Mouse (Mus musculus): ENCODE data around the gene Srsf11.

Srsf11 gene

DNA sequence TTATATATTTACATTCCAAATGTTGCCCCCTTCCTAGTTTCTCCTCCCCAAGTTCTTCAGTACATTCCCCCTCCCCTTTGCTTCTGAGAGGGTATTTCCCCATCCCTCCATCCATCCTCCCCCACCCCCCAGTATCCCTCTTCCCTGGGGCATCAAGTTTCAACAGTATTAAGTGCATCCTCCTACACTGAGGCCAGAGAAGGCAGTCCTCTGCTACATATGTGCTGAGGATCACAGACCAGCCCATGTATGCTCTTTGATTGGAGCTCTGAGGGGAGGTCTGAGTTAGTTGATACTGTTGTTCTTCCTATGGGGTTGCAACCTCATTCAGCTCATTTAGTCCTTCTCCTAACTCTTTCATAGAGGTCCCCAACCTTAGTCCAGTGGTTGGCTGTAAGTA lies 56.8 kb downstream of the Srsf11 start:
- DNase-seq (ENCODE audit: low spot score): no peak

DNA sequence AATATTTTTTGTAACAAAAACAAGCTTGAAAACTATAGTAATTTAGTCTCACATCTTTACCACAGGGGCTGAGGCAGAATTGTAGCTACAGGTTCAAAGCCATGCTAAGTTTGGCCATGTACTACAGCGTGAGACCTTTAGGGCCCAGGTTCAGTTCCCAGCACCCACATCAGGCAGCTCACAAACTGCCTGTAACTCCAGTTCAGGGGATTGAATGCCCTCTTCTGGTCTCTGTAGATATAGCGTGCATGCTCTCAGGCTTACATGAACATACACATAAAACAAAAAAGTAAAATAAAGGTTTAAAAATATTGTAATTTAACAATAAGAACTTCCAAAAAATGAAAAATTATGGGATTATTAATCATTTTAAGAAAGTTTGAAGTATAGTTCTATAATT lies 63.2 kb downstream of the Srsf11 start:
- DNase-seq (ENCODE audit: low spot score): no peak

DNA sequence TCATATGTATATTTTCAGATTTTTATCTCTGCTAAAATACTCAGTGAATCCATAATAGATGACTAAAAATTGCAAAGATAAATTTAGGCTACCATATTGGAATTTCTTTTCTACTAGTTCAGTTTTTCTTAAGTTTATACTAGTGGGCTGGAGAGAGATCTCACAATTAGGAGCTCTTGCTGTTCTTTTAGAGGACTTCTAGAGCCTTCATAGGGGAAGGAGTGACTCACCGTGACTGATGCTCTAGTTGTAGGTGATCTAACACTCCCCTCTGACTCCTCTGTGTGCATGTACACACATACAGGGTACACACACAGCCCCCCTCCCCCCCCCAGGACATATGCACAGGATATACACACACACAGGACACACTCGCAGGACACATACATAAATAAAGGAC lies 65.3 kb downstream of the Srsf11 start:
- DNase-seq (ENCODE audit: low spot score): no peak

All from urinary bladder, postnatal 14 days (tissue).